Mouse (Mus musculus): ENCODE data around the gene Exoc3l2.

The Exoc3l2 gene

GRCm38 (mm10) chr7:19524420-19525104 is 61.4 kb downstream of the Exoc3l2 start:
- DNase-seq, result no peak

DNA sequence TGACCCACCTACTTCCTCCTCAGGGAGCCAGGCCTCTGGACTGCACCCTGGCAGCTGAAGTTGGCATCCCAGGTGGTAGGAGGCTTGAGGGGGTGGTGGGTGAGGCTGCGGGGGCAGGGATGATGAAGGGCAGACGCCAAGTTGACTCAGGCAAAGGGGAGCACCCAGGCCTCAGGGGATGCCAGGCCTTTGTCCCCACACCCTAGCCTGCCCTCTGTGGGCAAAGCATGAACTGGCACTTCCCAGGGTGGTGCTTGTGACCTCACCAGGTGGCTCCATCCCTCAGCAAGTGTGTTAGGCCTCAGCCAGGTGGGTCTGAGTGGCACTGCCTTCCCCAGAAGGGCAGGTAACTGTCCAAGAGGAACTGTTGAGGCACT is 62.0 kb downstream of the Exoc3l2 start:
- DNase-seq, result no peak

- no peak for DNase-seq
Measured at GRCm38 (mm10) chr7:19531077-19531476, 67.9 kb downstream of the Exoc3l2 start.

DNA sequence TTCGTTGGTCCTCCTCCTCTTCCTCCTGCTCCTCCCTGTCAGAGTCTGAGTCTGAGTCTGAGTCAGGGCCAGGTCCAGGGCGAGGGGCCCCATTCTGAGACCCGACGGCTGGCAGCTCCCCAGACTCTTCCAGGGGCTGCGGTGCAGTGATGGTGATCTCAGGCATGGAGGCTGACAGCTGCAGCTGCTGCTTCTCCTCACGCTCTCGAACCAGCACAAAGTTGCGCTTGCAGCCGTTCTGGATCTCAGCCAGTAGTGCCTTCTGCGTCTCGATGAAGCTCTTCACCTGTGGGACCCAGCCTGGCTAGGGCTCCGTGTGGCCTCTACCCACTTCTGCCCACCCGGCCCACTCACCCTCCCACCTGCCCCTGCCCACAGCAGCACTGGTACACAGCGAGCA is 69.1 kb downstream of the Exoc3l2 start:
- no peak for DNase-seq

DNA sequence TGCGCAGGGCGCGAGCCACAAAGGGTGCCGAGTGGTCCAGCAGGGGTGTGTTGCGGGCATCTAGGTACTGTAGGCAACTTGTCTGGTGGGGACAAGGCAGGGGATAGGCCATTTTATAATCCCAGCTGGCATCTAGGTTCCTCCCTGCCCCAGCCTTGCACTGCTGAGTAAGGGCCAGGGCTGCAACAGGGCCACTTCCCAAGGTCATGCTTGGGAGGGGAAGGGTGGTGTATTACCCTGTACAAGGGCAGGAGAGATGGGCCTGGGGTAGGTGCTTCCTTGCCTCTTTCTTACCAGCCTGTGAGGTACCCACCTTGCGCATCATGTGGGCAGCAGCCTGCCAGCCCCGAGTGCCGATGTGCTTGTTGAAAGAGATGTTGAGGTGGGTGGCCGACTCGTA is 71.5 kb downstream of the Exoc3l2 start:
- DNase-seq, result no peak

DNA sequence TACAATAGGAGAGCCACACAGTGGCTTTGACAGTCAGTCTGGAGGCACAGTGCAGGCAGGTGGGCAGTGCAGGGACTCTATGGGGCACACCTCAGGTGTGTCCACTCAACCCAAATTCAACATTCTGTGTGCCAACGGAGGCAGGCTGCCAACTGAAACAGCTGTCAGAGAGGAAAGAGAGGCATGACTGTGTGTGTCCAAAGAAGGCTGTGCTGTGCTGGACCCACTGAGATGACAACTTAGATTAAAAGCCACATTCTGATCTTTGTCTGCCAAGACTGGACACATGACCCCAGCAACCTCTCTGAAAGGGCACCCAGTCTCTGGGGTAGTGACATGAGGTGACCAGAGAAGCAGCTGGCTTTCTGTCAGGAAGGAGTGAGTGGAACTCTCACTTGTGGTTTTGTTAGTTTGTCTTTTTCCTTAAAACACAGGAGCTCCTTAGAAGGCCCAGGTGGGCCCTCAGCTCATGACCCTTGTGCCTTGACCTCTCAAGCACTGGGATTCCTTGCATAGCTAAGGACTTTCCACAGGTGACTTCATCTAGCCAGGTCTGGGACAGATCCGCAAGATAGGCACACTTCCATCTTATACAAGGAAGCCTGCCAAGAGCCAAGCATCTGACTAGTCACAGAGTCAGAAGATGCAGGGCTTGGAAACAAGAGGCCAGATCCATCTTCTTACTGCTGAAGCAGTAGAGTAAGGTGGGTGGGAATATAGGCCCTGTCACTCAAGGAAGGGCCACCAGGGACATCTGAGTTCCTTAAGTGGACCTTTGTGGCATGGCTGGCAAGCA is 77.8 kb downstream of the Exoc3l2 start:
- DNase-seq, result no peak

GRCm38 (mm10) chr7:19541681-19542154 is 78.6 kb downstream of the Exoc3l2 start:
- DNase-seq, result no peak

GRCm38 (mm10) chr7:19542155-19542691 is 79.1 kb downstream of the Exoc3l2 start:
- DNase-seq, result peak; percentile 41

DNA sequence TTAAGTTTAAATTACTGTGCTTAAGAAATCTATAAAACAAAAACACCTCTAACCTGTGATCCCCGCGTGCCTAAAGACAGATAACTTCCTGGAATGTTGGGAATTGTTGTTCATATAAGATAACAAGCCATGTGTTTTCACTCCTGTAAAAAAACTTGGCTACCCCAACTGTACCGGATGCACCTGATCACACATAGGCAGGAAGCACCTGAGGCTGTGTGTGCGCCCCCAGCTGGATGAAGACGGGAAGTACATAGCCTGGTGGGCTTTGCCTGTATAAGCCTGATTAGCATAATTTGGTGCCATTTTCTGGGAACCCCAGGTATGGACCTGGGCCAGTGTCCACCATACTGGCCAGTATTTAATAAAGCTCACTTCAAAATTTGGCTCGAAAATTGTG is 80.5 kb downstream of the Exoc3l2 start:
- no peak for DNase-seq

DNA sequence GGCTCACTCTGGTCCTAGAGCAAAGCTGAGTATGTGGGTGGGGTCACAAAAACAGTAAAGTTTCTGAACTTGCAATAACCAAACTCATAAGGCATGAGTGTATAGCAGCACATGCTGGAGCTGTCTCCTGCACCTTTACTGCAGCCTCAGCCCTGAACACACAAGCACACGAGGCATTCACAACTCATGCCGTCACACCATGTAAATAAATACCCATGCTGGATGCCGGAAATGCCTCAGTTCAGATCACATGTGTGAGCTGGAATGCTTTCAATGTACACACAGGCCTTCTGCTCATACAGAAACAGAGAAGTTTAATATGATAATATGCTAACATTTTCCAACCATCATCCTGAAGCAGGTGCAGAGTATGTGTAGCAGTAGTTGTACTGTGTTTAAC is 82.9 kb downstream of the Exoc3l2 start:
- no peak for DNase-seq

All from layer of hippocampus, adult 9-11 months (tissue).